Mouse (Mus musculus): ENCODE measurements at regions not wholly inside any gene's neighbourhood (a gene's known extent, or its start where the extent isn't known, plus 50 kb on each side); places are given as distances from the start of the nearest gene placed in this dataset.
A peak's percentile ranks its signal among the peaks of the same experiment; 100 is the strongest.

- H3K36me3 ChIP-seq (ENCODE audit: insufficient read depth, low read length) = no peaks in the 10 kb centered on the region
- no peaks in the 10 kb centered on the region for H3K9me3 ChIP-seq (ENCODE audit: low read length)
- 48% methylated on average over 6 of the region's 6 CpGs for WGBS
- DNase-seq (ENCODE audit: low spot score) (no peak), ATAC-seq (no peak)
- H3K27ac ChIP-seq = no peak overlapping the region
- H3K4me3 ChIP-seq (ENCODE audit: low read length) = no peak overlapping the region
- H3K9ac ChIP-seq (replicated peaks; ENCODE audit: low read length) = no peak overlapping the region
- H3K4me2 ChIP-seq (ENCODE audit: low read depth, low read length) = no peak overlapping the region
- no peaks in the 10 kb centered on the region for H3K27me3 ChIP-seq (ENCODE audit: insufficient read depth, low read length)
- TF ChIP-seq CTCF (IDR thresholded peaks at IDR 0.05; ENCODE audit: low read depth) = no peak
- H3K4me1 ChIP-seq (ENCODE audit: insufficient read depth, low read length) = peaks cover 12% of the 10 kb centered on the region; the same call in 1 of the 2 replicates
These were observed 179.7 kb upstream of the Foxn2 start for GRCm38 (mm10) chr17:88260826-88261225.

DNA sequence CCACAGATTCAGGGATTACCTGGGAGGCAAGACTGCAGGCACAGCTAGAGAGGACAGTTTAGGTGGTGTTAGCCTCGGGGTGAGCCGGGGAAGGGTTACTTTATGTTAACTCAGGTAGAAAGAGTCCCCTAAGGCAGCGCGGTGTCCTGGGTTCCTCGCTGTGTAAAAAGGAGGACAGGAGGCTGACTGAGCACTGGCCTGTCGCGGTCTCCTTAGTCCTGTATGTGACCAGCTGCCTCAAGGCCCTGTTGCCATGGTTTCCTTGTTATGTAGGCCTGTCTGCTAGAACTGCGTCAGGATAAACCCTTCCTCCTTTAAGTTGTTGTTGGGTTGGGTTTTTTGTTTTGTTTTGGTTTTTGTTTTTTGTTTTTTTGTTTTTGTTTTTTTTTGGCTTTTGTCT is 179.0 kb upstream of the Foxn2 start:
- no peak for TF ChIP-seq CTCF (IDR thresholded peaks at IDR 0.05; ENCODE audit: low read depth)
- Histone ChIP-seq H3K36me3 (ENCODE audit: insufficient read depth, low read length) (no peaks in the 10 kb centered on the region), H3K9me3 (ENCODE audit: low read length) (no peaks in the 10 kb centered on the region), H3K27ac (no peak overlapping the region), H3K9ac (replicated peaks; ENCODE audit: low read length) (no peak overlapping the region), H3K27me3 (ENCODE audit: insufficient read depth, low read length) (no peaks in the 10 kb centered on the region), H3K4me1 (ENCODE audit: insufficient read depth, low read length) (peaks cover 6% of the 10 kb centered on the region; the same call in 1 of the 2 replicates), H3K4me2 (ENCODE audit: low read depth, low read length) (no peak overlapping the region), H3K4me3 (ENCODE audit: low read length) (no peak overlapping the region)
- DNase-seq (ENCODE audit: low spot score) (peak; percentile 18), ATAC-seq (no peak)
- 35% methylated on average over 8 of the region's 8 CpGs for WGBS

DNA sequence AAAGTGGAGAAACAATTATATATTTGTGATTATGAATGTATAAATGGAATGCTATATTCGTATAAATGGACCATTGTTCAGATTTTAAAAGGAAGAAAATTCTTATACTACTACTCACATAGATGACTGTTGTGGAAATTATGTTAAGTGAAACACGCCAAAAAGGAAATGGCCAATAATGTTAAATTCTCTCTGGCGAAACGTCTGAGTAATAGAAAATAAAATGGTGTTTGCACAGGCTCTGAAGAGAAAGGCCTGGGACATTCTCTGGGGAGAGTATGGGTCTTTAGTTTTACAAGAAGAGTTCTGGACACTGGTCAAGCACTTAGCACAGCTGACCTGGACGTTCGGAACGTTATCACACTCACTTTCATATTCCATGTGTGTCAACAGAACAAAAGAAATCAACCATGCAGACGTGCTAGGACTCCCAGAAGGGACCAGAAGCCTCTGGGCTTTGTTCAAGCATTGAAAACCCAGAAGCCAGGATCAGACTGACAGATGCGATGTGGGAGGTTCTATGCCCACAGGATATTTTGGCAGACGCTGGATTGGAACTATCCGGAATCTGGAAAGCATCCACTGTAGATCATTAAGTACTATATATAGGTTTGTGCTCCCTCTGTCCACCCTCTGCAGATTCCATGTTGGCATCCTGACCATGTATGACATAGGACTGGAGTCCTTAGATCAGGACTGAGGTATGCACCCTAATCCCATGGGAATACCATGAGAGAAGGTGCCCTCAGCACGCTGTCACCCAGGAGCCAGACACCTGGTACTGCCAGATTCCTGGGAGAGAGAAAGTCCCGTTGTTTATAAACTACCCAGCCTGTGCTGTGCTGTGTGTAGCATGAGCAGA is 178.0 kb upstream of the Foxn2 start:
- H3K4me1 ChIP-seq (ENCODE audit: insufficient read depth, low read length) = no peaks in the 10 kb centered on the region; the same call in 1 of the 2 replicates
- H3K27me3 ChIP-seq (ENCODE audit: insufficient read depth, low read length) = no peaks in the 10 kb centered on the region
- H3K9ac ChIP-seq (replicated peaks; ENCODE audit: low read length) = no peak overlapping the region
- no peak overlapping the region for H3K4me2 ChIP-seq (ENCODE audit: low read depth, low read length)
- DNase-seq (ENCODE audit: low spot score) = peak; percentile 12
- 50% methylated on average over 13 of the region's 13 CpGs for WGBS
- no peak overlapping the region for H3K27ac ChIP-seq
- ATAC-seq = peak; percentile 38
- H3K4me3 ChIP-seq (ENCODE audit: low read length) = no peak overlapping the region
- H3K36me3 ChIP-seq (ENCODE audit: insufficient read depth, low read length) = no peaks in the 10 kb centered on the region
- TF ChIP-seq CTCF (IDR thresholded peaks at IDR 0.05; ENCODE audit: low read depth) = no peak
- 0 out of 2 replicates have a peak, but pooled peaks cover 1% of the 10 kb centered on the region for H3K9me3 ChIP-seq (ENCODE audit: low read length)

DNA sequence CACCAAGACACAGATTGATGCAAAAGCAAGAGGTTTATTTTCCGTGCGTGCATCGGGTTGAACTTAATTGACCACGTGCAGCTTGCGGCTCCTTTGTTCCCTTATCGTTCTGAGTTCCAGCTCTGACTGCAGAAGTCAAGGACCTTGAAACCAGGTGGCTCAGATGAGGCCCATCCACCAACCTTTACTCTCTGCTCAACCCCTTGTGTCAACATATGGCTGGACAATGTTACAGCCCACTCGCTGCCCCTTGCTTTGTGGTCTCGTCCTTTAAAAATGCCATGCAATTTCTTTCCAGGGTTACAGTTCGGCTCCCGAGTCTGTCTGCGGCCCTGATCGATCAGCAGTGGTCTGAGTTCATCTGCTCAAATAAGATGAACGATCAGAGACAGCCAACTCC is 175.2 kb upstream of the Foxn2 start:
- Histone ChIP-seq H3K27me3 (ENCODE audit: insufficient read depth, low read length) (no peaks in the 10 kb centered on the region), H3K9ac (replicated peaks; ENCODE audit: low read length) (no peak overlapping the region), H3K9me3 (ENCODE audit: low read length) (0 out of 2 replicates have a peak, but pooled peaks cover 4% of the 10 kb centered on the region), H3K4me3 (ENCODE audit: low read length) (no peak overlapping the region), H3K27ac (no peak overlapping the region), H3K36me3 (ENCODE audit: insufficient read depth, low read length) (no peaks in the 10 kb centered on the region), H3K4me2 (ENCODE audit: low read depth, low read length) (no peak overlapping the region), H3K4me1 (ENCODE audit: insufficient read depth, low read length) (no peaks in the 10 kb centered on the region)
- DNase-seq (ENCODE audit: low spot score) = no peak
- TF ChIP-seq CTCF (IDR thresholded peaks at IDR 0.05; ENCODE audit: low read depth) = no peak
- ATAC-seq = no peak
- WGBS = 77% methylated on average over 13 of the region's 13 CpGs

DNA sequence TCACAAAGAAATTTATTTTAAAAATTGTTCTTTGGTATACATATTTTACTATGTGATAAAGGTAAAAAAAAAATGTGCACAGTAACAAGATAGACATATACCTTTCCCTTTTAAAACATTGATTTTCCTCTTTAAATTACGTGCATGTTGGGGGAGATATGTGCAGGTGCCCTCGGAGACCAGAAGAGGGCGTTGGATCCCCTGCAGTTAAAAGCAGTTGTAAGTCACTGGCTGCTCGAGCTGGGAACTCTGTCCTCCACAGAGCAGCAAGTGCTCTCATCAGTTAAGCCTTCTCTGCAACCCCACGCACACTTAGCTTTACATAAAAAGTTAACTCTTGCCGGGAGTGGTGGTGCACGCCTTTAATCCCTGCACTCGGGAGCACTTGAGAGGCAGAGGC is 172.3 kb upstream of the Foxn2 start:
- 88% methylated on average over 8 of the region's 8 CpGs for WGBS
- H3K27me3 ChIP-seq (ENCODE audit: insufficient read depth, low read length) = no peaks in the 10 kb centered on the region
- TF ChIP-seq CTCF (IDR thresholded peaks at IDR 0.05; ENCODE audit: low read depth) = no peak
- H3K27ac ChIP-seq = no peak overlapping the region
- no peaks in the 10 kb centered on the region for H3K4me1 ChIP-seq (ENCODE audit: insufficient read depth, low read length)
- H3K9ac ChIP-seq (replicated peaks; ENCODE audit: low read length) = no peak overlapping the region
- no peaks in the 10 kb centered on the region for H3K36me3 ChIP-seq (ENCODE audit: insufficient read depth, low read length)
- ATAC-seq (no peak), DNase-seq (ENCODE audit: low spot score) (no peak)
- 0 out of 2 replicates have a peak, but pooled peaks cover 4% of the 10 kb centered on the region for H3K9me3 ChIP-seq (ENCODE audit: low read length)
- H3K4me3 ChIP-seq (ENCODE audit: low read length) = no peak overlapping the region
- H3K4me2 ChIP-seq (ENCODE audit: low read depth, low read length) = no peak overlapping the region

DNA sequence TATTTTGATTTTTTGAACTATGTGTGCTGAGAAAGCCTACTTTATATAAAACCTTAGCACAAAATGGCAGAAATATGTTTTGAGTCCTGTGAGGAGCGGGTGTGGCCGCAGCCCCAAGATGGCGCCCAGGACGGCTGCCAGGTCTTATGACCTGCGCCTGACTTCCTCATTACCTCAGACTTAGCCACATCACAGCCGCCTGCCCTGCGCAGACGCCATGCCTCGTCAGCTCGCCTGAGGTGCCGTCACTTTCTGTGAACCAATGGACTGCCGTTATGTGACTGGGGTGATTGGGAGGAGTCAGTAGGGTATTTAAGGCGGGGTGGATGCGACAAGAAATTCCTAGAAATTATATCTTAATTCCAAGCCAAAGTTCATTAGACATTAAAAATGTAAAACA is 171.7 kb upstream of the Foxn2 start:
- Histone ChIP-seq H3K27me3 (ENCODE audit: insufficient read depth, low read length) (no peaks in the 10 kb centered on the region), H3K9ac (replicated peaks; ENCODE audit: low read length) (no peak overlapping the region), H3K27ac (no peak overlapping the region), H3K36me3 (ENCODE audit: insufficient read depth, low read length) (no peaks in the 10 kb centered on the region), H3K4me3 (ENCODE audit: low read length) (no peak overlapping the region), H3K4me1 (ENCODE audit: insufficient read depth, low read length) (peaks cover 3% of the 10 kb centered on the region; the same call in 1 of the 2 replicates), H3K4me2 (ENCODE audit: low read depth, low read length) (no peak overlapping the region), H3K9me3 (ENCODE audit: low read length) (0 out of 2 replicates have a peak, but pooled peaks cover 4% of the 10 kb centered on the region)
- WGBS = 97% methylated on average over 14 of the region's 14 CpGs
- DNase-seq (ENCODE audit: low spot score) (no peak), ATAC-seq (no peak)
- TF ChIP-seq CTCF (IDR thresholded peaks at IDR 0.05; ENCODE audit: low read depth) = no peak

DNA sequence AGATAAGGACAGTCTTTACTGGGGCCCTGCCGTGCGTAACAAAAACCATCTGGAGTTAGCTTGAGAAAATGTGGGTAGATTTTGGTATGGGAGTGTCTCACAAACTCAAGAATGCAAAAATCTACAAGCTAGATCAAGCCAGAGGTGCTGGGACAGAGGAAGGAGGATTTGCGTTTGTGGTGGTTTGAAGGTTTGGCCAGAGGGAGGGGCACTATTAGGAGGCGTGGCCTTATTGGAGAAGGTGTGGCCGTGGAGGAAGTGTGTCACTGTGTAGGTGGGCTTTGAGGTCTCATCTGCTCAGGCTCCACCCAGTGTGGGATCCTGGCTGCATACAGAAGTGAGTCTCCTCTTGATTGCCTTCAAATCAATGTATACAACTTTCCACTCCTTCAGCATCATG is 169.6 kb upstream of the Foxn2 start:
- no peak overlapping the region for H3K4me2 ChIP-seq (ENCODE audit: low read depth, low read length)
- no peak overlapping the region for H3K9ac ChIP-seq (replicated peaks; ENCODE audit: low read length)
- H3K27me3 ChIP-seq (ENCODE audit: insufficient read depth, low read length) = no peaks in the 10 kb centered on the region
- no peaks in the 10 kb centered on the region for H3K36me3 ChIP-seq (ENCODE audit: insufficient read depth, low read length)
- no peak for TF ChIP-seq CTCF (IDR thresholded peaks at IDR 0.05; ENCODE audit: low read depth)
- no peak for ATAC-seq
- H3K4me1 ChIP-seq (ENCODE audit: insufficient read depth, low read length) = peaks cover 8% of the 10 kb centered on the region; the same call in 1 of the 2 replicates
- no peak overlapping the region for H3K4me3 ChIP-seq (ENCODE audit: low read length)
- DNase-seq (ENCODE audit: low spot score) = no peak
- H3K9me3 ChIP-seq (ENCODE audit: low read length) = 0 out of 2 replicates have a peak, but pooled peaks cover 4% of the 10 kb centered on the region
- H3K27ac ChIP-seq = no peak overlapping the region
- WGBS = 86% methylated on average over 5 of the region's 5 CpGs
